Mouse (Mus musculus) cerebellum, adult 11 months (tissue): ENCODE data around the gene Aph1b.

Experiments
- DNase-seq: peaks from one replicate; pipeline ENCODE4 v3.0.0; 2022

Gene Aph1b

DNA sequence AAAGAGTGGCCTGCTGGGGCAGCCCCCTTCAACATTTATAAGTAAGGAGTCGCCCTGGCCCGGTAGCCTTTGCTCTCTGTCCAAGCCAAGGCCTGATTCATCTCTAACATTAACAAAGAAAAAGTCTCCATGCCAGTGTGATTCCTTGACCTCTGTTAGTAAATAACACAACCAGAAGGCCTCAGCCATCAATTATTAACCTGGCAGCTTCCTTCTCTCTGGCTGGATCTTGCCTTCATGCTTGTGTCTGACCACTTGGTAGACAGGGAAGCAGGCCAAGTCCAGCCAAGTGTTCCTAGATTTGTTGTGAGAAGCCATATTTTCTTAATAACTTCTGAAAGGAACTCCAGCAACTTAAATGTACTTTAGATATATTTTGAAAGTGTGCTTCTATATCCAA lies 58.7 kb downstream of the Aph1b start:
- no peak for DNase-seq

DNA sequence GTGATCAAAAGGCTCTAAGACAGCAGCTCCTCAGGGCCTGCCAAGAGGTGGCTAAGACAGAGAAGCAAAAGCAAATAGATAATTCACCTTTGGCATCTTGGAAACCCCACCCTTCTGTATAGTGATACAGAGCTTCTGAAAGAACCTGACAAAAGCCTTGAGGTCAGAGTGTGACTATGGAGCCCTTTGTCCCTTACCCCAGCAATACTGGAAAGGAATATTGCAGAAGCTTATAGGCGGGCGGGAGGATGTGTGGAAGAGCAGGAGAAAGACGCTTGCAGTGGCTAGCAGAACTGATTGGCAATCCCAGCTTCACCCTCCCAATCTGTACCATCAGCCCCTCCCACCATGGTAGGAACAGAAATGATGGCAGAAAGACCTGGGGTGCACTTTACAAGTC lies 59.3 kb downstream of the Aph1b start:
- no peak for DNase-seq

DNA sequence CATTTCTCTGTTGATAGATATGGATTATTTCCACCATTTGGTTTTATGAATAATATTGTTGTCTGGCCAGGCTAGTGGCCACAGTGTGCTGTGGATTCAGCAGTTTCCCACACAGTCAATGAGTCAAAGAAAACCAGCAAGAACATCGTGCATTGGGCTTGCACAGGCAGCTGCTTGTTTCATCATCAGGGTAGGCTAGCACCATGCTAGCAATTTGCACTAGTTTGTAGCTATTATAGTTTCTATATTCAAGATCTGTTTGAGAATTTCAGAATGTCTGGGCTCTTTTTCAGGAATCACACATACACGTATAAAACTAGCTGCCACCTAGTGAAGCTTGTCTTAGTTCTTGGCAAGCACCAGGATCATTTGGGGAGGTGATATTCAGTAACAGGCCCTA lies 60.2 kb downstream of the Aph1b start:
- DNase-seq = no peak

DNA sequence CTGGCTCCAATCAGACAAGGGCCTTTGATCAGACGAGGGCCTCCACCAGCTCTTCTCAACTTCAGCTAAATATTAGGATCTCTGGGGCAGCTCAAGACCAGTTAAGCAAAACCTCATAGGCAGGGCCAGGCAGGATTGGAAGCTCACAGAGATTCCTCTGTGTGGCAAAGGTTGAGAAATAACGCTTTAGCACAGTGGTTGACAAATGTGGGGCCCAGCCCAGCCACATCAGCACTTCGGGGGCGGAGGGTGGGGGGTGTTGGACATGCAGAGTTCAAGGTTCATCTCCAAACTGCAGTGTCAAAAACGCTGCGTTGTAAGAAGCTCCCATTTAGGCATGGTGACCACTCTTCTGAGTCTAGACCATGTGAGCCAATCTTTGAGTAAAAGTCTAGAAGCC lies 60.7 kb downstream of the Aph1b start:
- DNase-seq = no peak

DNA sequence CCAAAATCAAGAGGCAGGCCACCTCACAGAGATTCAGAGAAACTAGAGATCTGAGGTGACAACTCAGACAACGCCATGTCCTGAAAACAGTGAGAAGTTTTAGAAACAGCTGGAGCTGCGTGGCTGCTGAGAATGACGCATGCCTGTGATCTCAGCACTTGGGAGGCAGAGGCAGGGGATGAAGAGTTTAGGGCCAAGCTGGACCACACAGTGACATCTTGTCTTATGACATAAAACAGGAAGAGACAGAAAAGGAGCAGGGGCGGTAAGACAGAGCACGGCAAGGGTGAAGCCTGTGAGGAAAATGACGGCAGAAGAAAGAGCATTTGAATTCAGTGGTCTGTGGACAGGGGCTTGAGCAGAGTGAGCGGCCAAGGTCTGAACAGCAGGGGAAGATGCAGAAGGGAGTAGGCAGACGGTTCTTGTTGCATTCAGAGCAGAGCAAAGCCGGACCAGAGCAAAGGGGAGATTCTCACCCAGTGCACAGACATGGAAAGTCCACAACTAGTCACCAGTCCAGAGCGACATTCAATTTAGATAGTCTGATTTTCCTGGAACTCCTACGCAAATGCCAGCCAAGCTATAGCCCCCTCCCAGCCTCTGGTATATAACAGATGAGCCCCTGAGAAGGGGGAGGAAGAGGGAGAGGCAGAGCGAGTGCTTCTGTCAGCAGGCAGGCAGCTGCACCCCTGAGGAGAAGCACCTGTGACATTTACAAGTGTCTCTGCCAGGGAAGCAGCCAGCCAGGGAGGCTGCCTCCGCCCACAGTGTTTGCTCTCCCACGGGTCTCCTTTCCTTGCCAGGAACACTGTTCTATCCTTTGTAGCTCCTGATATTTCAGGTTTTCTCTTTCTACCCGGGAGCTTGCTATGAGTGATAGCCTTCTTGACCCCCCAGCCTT lies 62.2 kb downstream of the Aph1b start:
- DNase-seq = peak; percentile 84

DNA sequence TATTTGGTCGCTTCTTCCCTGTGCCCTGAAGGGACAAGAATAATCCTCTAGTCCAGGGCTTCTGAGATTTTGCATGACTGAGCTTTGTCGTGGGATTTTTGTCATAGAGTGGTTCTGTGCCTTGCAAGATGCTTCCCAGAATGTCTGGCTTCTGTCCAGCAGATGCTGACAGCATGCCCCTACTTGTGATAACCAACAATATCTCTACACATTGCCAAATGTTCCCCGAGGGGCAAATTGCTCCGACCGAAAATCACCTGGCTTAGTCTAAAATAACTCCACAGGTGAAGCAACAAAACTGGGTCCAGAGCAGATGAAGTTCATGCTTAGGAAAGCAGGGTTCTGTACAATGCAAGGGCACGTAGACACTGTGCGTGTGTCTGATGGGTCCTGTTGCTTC lies 64.0 kb downstream of the Aph1b start:
- DNase-seq = no peak

DNA sequence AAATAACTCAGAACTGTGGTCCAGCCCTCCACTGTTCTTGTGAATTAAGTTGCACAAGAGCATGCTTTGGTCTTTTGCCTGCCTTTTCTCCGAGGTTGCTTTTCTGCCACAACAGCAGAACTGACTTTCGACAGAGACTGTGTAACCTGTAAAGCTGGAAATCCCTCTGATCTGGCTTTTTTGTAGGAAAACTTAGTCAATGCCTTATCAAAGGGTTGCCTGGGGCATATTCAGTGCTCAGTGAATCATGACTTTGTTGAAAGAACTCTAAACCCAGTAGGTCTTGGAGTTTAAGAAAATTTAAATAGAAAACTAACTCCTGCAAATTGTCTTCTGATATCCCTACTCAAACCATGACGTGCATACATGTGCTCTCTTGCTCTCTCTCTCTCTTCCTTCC lies 64.7 kb downstream of the Aph1b start:
- no peak for DNase-seq

DNA sequence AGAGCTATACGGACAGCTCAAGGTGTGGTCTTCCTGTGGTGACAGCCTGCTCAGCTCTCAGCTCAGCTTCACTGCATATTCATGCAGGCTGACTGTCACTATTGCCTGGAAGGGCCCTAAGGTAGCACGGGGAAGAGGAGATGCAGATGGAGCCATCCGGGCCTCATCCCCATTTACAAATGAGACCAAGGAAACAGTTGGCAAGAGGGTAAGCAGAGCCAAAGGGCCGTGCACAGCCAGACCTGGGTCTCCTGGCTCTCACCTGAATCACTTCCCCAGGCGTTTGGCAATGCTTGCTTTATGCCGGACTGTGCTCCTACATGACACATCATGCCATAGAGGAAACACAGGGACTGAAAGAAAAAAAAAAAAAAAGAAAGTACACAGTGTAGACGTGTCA lies 68.0 kb downstream of the Aph1b start:
- DNase-seq = peak; percentile 51

DNA sequence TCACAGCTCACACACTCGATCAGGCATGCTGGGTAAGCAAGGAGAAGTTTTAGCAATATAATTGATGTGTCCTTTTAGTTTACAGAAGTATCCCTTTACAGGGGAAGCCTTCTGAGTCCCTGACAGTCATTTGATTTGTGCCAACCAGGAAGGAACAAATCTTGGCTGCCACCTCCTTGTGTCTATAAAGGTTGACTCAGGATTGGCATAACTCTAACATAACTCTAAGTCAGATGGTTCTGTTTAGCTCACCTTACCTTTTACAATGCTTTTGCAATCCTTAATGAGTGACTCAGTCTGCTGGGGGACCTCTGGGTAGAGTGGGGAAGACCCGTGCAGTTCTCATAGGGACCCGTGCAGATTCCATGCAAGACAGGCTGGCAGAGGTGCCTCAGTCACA lies 69.7 kb downstream of the Aph1b start:
- DNase-seq = no peak
